Mouse (Mus musculus) erythroblast, embryonic 14.5 days (primary cell): Measurements from ENCODE around the gene Ccdc137.

Experiments used
- GATA1 ChIP-seq: IDR thresholded peaks from 2 replicates; pipeline ENCODE4 v1.6.1; 2012; ENCODE audit warnings: low read length, inconsistent platforms, mixed read lengths
- TAL1 ChIP-seq: IDR thresholded peaks from 3 replicates; pipeline ENCODE4 v1.6.1; 2012; ENCODE audit warnings: low read length, inconsistent platforms, mixed read lengths

GRCm38 (mm10) chr11:120500357-120500756, 42.4 kb downstream of the Ccdc137 start:
- no peak for TF ChIP-seq TAL1
- TF ChIP-seq GATA1, result no peak
